Mouse (Mus musculus) left cerebral cortex, adult 2 months (tissue): Measurements from ENCODE around the gene Ltc4s. TPM values are rescaled to one million over a fixed set of nuclear protein-coding genes. Genes with fewer than 3 reads are reported as not detected.

ENCODE experiments used
- DNase-seq, 2 experiments: peaks; one replicate each; pipeline ENCODE4 v3.0.0; 2021 to 2022; ENCODE audit warnings: low spot score in 2 of 2, mixed read lengths in 1 of 2; ENCODE audit errors: extremely low spot score in 1 of 2
- H3K27ac ChIP-seq: fragments of 200-600 bp; 2 replicates; pipeline ENCODE4 v1.8.1; 2022
- H3K4me3 ChIP-seq: fragments of 200-600 bp; 2 replicates; pipeline ENCODE4 v1.8.1; 2022
- CTCF ChIP-seq: fragments of 200-600 bp; IDR thresholded peaks from 2 replicates; pipeline ENCODE4 v1.8.1; 2022; ENCODE audit warnings: antibody characterized with exemption, mild to moderate bottlenecking, moderate library complexity
- intact Hi-C: fragments of 180-260 bp; cut with DNase I; formaldehyde crosslinking; loops from one replicate; pipeline ENCODE4 v1.15.1; 2025
- total RNA-seq, 2 experiments: library from RNA; stranded (reverse); gene quantifications; 2 replicates each; pipeline ENCODE4 v1.2.3; 2021

Ltc4s gene
- total RNA-seq, 2 experiments from 2014 or later: 5.9 to 8.7 TPM

DNA sequence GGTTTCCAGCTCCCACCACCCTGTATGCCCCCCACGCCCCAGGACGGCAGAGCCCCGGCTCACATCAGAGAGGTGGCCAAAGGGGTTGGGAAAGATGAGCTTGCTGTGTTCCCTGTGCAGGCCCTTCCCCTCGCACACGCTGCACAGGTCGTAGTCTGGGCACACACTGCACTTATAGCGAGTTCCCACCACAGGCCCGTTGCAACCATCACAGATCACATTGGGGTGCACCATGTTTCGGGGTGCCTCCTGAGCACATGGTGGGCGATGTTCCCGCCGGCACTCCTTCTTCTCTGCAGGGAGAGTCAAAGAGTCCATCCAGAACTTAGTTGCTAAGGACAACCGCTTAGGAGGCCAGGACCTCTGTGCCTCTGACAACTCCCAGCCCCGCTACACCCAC is 31.1 kb downstream of the Ltc4s start:
- TF ChIP-seq CTCF: no peak
- DNase-seq: no peak
- intact Hi-C loops: no loop called here
- no peak overlapping the region for H3K27ac ChIP-seq
- no peak overlapping the region for H3K4me3 ChIP-seq

DNA sequence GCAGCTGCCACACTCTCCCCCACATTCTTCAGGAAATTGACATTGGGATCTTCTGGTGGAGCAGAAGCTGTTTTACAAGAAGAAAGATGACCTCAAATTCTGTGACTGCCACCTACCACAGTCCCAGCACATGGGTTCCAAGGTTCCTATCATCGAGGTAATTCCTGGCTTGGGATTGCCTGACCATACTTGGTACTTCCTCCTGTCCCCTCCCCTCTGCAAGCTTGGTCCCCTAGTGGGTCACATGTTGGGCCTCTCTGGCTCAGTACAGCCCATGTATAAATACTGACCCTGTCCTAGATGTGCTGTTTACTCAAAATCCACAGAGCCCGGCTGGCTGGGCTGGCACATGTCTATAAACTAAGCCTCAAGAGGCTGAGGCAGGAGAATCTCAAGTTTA is 32.4 kb downstream of the Ltc4s start:
- intact Hi-C loops: no loop called here
- H3K4me3 ChIP-seq: no peak overlapping the region
- H3K27ac ChIP-seq: no peak overlapping the region
- no peak for TF ChIP-seq CTCF
- DNase-seq: no peak

DNA sequence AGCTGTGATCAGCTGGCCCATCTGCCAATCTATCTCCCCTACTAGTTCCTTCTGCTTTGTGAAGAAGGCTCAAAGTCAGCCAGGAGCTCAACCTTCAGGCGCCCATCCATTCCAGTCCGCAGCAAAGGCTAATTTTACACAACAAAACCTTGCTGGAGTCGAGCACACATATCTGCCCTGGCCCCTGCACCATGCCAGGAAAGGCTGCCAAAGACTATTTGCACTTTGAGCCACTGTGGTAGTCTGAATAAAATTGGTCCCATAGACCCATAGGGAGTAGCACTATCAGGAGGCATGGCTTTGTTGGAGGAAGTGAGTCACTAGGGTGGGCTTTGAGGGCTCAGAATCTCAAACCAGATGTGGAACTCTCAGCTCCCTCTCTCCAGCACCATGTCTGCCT is 33.0 kb downstream of the Ltc4s start:
- no peak for TF ChIP-seq CTCF
- intact Hi-C loops: no loop called here
- H3K27ac ChIP-seq: no peak overlapping the region

DNA sequence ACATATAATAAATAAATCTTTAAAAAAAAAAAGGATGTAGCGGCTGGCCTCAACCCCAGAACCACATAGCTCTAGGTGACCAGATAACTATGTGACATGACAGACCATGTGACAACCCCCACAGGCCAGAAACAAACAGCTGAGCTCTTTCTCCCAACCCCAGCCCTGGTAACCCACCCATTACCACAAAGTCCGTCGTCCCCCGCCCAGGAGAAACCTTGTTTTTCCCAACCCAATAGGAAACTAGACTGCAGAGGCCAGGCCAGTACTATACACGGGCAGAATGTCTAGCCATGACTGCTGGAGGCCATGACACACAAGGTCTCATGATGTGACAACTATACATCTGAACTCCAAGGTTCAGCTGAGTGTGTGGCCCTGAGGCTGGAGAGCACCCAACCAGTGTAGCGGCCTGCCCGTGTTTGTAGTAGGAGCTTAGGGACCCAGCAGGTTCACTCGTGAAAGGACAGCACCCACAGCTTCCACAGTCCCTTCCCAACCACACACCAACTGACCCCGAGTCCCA is 35.1 kb downstream of the Ltc4s start:
- DNase-seq: no peak
- H3K27ac ChIP-seq: no peak overlapping the region
- intact Hi-C loops: no loop called here
- H3K4me3 ChIP-seq: no peak overlapping the region
- no peak for TF ChIP-seq CTCF

More for the DNA sequence above, 33.0 kb downstream of the Ltc4s start:
- DNase-seq: no peak
- H3K4me3 ChIP-seq: no peak overlapping the region

DNA sequence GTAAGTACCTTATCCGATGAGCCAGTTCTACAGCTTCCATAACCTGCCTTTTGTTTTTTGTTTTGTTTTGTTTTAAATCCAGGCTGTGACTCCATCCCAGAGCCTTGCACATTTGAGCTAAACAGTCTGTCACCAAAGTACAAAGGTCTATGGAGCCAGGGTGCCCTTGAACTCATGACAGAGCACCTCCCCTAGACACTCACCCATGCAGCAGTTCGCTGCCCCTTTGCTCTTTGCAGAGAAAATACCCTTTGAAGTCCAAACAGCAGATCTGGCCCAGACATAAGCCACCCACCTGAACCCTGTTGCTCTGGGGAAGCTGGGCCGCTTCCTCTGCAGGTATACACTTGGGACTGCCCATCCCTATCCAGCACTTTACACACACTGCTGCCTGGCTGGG is 36.8 kb downstream of the Ltc4s start:
- intact Hi-C loops: no loop called here
- H3K27ac ChIP-seq: no peak overlapping the region
- no peak overlapping the region for H3K4me3 ChIP-seq
- DNase-seq: no peak
- no peak for TF ChIP-seq CTCF

DNA sequence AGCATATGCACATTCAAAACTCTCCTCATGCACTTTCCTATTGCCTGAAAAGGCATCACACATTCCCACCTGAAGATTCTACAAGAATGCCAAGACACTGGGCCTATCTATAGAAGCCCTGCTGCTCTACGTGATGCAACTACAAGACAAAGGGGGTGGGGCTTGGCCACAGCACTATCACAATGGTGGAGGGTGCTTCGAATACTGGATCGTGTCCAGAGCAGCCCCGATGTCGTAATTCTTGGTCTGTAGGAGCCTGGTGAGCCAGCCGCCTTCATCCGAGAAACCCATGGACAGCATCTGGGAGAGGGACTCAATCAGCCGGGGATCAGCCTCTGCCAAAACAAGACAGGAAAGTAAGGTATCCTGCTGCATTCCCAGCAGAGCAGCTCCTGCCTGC is 37.8 kb downstream of the Ltc4s start:
- Histone ChIP-seq H3K27ac (no peak overlapping the region), H3K4me3 (no peak overlapping the region)
- intact Hi-C loops: no loop called here
- no peak for TF ChIP-seq CTCF
- DNase-seq: no peak

DNA sequence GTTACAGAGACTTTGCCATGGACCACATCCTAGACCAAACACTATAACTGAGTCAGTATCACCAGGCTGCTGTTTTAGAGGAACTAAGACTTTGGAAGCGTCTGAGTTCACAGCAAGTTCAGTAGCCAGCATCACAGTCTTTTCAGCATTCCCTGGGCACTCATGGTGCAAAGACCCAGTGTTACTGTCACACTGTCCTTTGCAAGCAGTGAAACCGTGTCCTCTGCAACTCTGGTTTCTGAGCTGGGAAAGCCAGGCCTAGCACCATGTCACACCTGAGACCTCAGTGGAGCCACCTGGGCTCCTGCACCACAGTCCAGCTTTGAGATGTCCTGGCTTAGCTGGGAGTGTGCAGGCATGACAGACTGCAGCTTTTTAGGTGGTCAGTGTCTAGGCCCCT is 39.5 kb downstream of the Ltc4s start:
- Histone ChIP-seq H3K4me3 (no peak overlapping the region), H3K27ac (no peak overlapping the region)
- no peak for TF ChIP-seq CTCF
- intact Hi-C loops: no loop called here
- no peak for DNase-seq

DNA sequence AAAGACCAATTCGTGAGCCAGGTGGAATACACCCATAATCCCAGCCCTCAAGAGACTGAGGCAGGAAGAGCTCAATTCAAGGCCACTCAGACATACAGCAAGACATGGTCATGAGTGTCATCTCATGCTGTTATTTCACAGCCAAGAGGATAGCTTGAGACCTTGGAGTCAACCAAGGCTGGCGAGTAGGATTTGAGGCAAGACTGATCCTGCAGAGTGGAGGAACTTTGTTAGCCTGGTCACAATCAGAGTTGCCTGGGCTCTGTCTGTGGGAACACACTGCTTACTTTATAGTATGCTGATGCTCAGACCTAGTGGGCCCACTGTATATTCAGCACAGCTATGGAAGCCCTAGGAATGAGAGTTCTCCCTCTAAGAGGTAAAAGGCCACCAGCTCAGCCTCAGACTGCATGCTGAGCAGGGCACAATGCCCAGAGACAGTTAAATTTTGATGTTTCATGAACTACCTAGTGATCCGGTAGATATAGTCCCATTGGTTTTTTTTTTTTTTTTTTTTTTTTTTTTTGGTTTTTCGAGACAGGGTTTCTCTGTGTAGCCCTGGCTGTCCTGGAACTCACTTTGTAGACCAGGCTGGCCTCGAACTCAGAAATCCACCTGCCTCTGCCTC is 40.1 kb downstream of the Ltc4s start:
- DNase-seq: no peak
- Histone ChIP-seq H3K27ac (no peak overlapping the region), H3K4me3 (no peak overlapping the region)
- TF ChIP-seq CTCF: no peak
- intact Hi-C loops: no loop called here

DNA sequence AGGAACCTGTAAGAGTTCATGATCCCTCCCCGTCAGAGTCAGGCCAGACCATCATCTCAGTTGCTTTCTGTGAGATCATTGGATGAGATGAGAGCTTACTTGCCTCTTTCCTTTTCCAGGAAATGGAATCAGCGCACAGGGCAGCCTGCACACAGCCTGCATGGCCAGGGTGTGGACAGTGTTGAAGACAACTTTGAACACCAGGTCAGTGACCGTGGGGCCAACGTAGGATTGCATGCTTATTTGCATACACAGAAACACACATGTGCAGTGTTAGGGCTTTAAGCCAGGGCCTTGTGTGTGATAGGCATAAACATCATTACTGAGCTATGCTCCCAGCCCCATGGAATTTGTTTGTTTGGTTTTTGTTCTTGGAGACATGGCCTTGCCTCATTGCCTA is 40.9 kb downstream of the Ltc4s start:
- DNase-seq: no peak
- no peak for TF ChIP-seq CTCF
- intact Hi-C loops: no loop called here
- H3K27ac ChIP-seq: no peak overlapping the region
- no peak overlapping the region for H3K4me3 ChIP-seq

DNA sequence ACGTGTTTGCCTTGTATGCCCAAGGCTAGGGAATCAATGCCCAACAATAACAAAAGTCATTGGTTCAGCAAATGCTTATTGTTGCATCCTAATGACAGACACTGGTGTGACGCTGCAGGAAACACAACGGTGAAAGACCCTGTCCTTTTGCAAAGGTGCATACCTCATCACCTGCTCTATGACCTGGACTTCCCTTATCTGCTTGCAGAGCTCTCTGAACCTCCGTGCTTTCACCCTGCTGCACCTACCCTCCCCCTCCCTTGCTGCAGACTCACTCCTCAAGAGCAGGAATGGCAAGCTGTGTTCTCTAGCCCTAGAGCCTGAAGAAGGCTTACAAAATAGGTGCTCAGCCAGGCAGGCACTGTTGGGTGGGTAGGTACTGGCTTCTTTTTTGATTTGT is 43.6 kb downstream of the Ltc4s start:
- no peak overlapping the region for H3K27ac ChIP-seq
- intact Hi-C loops: no loop called here
- TF ChIP-seq CTCF: no peak
- no peak for DNase-seq
- no peak overlapping the region for H3K4me3 ChIP-seq

DNA sequence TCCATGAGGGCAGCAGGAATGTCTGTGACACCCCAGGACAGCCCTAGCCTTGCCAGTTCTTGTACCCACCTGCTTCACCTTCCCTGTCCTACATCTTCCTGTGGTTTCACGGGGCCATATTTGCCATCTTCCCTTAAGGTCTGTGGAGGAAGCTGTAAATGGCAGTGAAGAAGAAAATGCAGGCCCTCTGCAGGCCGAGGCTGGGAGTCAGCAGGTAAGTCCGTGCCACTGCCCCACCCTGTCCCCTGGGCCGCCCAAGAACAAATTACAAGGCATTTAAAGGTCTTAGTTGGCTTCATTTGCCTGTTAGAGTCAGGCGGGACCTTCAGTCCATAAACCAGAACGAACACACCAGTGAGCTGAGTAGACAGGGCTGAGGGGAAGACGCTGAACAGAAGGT is 44.3 kb downstream of the Ltc4s start:
- Histone ChIP-seq H3K27ac (no peak overlapping the region), H3K4me3 (no peak overlapping the region)
- intact Hi-C loops: no loop called here
- DNase-seq: no peak
- no peak for TF ChIP-seq CTCF

DNA sequence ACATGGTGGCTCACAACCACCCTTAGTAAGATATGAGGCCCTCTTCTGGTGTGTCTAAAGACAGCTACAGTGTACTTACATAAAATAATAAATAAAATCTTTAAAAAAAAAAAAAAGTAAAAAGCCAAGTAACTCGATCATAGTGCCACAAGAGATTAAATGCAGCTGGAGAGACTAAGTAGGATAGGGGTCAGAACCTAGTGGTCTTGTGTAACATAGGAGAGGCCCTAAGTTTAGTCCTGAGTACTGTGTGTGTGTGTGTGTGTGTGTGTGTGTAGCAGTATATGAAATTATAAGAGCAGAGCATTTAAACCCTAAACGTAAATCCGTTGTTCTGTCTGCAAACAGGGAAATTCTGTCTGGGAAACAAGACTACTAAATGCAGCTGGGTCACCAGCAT is 46.1 kb downstream of the Ltc4s start:
- intact Hi-C loops: no loop called here
- no peak for TF ChIP-seq CTCF
- Histone ChIP-seq H3K4me3 (no peak overlapping the region), H3K27ac (no peak overlapping the region)
- DNase-seq: no peak

DNA sequence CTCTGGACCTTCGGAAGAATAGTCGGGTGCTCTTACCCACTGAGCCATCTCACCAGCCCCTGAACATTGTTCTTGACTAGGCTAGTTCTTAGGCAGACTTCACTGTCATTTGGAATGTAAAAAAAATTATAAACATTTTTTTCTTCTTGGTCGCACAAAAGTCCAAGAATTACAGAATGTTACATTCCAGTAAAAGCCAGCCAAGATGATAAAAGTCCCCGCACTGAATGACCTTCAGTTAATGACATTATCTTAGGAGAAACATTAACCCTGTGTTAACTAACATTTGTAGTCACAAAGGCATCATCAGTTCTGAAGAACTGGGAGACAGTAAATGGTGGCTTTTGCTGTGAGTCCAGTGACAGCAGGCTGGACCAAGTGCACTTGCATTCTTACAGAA is 48.1 kb downstream of the Ltc4s start:
- TF ChIP-seq CTCF: no peak
- no peak for DNase-seq
- no peak overlapping the region for H3K4me3 ChIP-seq
- H3K27ac ChIP-seq: no peak overlapping the region
- intact Hi-C loops: no loop called here
